Mouse (Mus musculus) urinary bladder, postnatal 14 days (tissue): ENCODE measurements around the gene 2210011C24Rik.

Experiments used
- DNase-seq: peaks from one replicate; pipeline ENCODE4 v3.0.0; 2021; ENCODE audit warnings: low spot score

Gene 2210011C24Rik

GRCm38 (mm10) chr8:84011705-84012498 lies at the start of gene 2210011C24Rik:
Gene 2210011C24Rik (minus strand): TSS chr8:84012171.
- peak; percentile 41 for DNase-seq

- DNase-seq = no peak
Observed at GRCm38 (mm10) chr8:84060245-84060644, 48.3 kb upstream of the 2210011C24Rik start.

GRCm38 (mm10) chr8:84059226-84059625 lies 47.3 kb upstream of the 2210011C24Rik start:
- DNase-seq = no peak

GRCm38 (mm10) chr8:84057827-84058226 lies 45.9 kb upstream of the 2210011C24Rik start:
- no peak for DNase-seq

GRCm38 (mm10) chr8:84053229-84053628 lies 41.3 kb upstream of the 2210011C24Rik start:
- DNase-seq = no peak

GRCm38 (mm10) chr8:84052746-84053145 lies 40.8 kb upstream of the 2210011C24Rik start:
- DNase-seq = peak; percentile 73

GRCm38 (mm10) chr8:84048171-84048570 lies 36.2 kb upstream of the 2210011C24Rik start:
- no peak for DNase-seq

GRCm38 (mm10) chr8:84046505-84046904 lies 34.5 kb upstream of the 2210011C24Rik start:
- no peak for DNase-seq

GRCm38 (mm10) chr8:84044900-84045299 lies 32.9 kb upstream of the 2210011C24Rik start, which contains the start of gene Rln3:
Gene Rln3 (minus strand): TSS chr8:84045000.
- DNase-seq = no peak

GRCm38 (mm10) chr8:84044103-84044502 lies 32.1 kb upstream of the 2210011C24Rik start:
- no peak for DNase-seq

- DNase-seq = no peak
Observed at GRCm38 (mm10) chr8:84042948-84043342, 31.0 kb upstream of the 2210011C24Rik start.

GRCm38 (mm10) chr8:84042066-84042947 lies 30.3 kb upstream of the 2210011C24Rik start, which contains the start of gene Il27ra:
Gene Il27ra (minus strand): TSS chr8:84042589.
- peak; percentile 63 for DNase-seq

- DNase-seq = peak; percentile 67
Observed at GRCm38 (mm10) chr8:84039050-84039449, 27.1 kb upstream of the 2210011C24Rik start.

- peak; percentile 41 for DNase-seq
Observed at GRCm38 (mm10) chr8:84038015-84038414, 26.0 kb upstream of the 2210011C24Rik start.

GRCm38 (mm10) chr8:84032777-84033176 lies 20.8 kb upstream of the 2210011C24Rik start:
- no peak for DNase-seq

- no peak for DNase-seq
Observed at GRCm38 (mm10) chr8:84029272-84029671, 17.3 kb upstream of the 2210011C24Rik start.

GRCm38 (mm10) chr8:84027449-84027848 lies 15.5 kb upstream of the 2210011C24Rik start:
- no peak for DNase-seq

- DNase-seq = peak; percentile 46
Observed at GRCm38 (mm10) chr8:84025863-84026262, 13.9 kb upstream of the 2210011C24Rik start.

GRCm38 (mm10) chr8:84024171-84024570 lies 12.2 kb upstream of the 2210011C24Rik start:
- DNase-seq = peak; percentile 51

GRCm38 (mm10) chr8:84023631-84024030 lies 11.7 kb upstream of the 2210011C24Rik start:
- DNase-seq = no peak

- peak; percentile 79 for DNase-seq
Observed at GRCm38 (mm10) chr8:84023085-84023484, 11.1 kb upstream of the 2210011C24Rik start.

GRCm38 (mm10) chr8:84021569-84021968 lies 9.6 kb upstream of the 2210011C24Rik start:
- no peak for DNase-seq

GRCm38 (mm10) chr8:84021096-84021495 lies 9.1 kb upstream of the 2210011C24Rik start, which contains the start of gene Palm3:
Gene Palm3 (plus strand): TSS chr8:84021471.
- peak; percentile 64 for DNase-seq
